Mouse (Mus musculus) WW6 (cell line): ENCODE data around the gene Zfp683.

Experiments
- DNase-seq: peaks from one replicate; pipeline ENCODE4 v3.0.0-alpha.2; 2013; ENCODE audit warnings: low read depth, low spot score

The Zfp683 gene

DNA sequence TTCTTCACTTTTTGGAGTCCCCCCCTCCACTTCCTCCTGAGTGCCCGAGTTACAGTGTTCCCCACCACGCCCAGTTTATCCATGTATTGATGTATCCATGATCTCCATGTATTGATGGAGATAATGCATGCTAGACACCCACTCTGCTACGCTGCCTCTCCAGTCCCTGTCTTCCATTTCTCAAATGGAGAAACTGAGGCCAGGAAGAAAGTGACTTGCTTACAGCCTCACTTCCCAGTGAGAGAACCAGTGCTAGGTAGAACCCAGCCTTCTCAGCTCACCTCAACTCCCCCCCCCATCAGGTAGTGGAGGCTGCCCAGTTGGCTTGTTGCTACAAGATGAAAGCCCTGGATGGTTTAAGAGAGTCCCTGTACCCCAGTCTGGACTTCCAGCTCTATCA, at the start of gene Zfp683:
Gene Zfp683 (plus strand): TSS at position 301 of the 400 bp plus-strand sequence.
- no peak for DNase-seq

DNA sequence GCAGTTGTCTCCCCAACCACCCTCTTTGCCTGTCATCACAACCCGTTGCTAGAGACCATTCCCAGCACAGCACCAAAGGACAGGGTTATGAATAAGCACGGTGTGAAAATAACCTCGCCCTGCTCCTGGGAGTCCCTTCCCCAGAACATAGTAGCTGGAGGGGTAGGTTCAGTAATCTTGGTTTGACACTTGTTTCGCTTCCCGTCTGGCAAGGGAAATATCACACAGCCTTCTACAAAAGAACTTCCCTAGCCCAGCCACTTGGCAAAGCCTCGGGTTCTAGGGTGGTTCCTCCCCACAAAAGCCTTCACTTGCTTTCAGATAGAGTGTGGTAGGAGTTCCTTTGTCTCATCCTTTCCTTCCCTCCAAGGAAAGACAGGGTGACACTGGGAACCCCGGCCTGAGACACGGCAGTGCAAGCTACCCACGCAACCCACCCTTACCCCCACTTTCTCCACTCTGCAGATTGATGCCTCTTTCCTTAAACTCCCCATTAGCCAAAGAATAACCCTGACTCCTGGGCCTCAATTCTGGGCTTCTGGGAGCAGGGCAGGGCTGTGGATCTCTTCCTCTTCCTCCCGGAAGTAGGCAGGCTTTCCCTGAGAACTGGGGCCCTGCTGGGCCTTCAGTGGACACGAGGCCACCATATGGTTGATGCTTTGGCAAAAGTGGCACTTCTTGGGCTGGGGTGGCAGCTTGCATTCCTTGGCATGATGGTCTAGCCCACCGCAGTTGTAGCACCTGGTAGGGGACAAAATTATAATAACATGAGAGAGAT, 47.9 kb upstream of the Zfp683 start:
- DNase-seq = no peak

GRCm38 (mm10) chr4:134006845-134007244, 46.8 kb upstream of the Zfp683 start:
- DNase-seq = no peak

DNA sequence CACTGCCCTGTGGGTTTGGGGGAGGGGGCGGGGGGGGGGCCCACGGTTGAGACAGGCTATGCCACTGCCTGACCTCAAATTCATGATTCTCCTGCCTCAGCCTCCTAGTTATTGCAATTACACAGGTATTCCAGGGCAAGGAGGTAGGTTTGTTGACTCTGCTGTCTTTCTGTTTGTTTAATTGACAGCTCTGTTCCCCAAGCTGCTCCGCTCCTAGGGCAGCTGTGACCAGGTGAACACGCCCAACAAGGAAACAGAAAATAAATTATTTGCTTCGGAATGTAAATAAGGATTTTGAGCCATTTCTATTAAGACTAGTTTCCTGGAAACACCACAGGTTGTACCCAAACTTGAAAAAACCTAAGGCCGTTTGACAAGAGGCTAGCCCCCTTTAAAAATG, 43.9 kb upstream of the Zfp683 start:
- no peak for DNase-seq

- DNase-seq = no peak
These were observed 41.9 kb upstream of the Zfp683 start for GRCm38 (mm10) chr4:134011450-134012414.

DNA sequence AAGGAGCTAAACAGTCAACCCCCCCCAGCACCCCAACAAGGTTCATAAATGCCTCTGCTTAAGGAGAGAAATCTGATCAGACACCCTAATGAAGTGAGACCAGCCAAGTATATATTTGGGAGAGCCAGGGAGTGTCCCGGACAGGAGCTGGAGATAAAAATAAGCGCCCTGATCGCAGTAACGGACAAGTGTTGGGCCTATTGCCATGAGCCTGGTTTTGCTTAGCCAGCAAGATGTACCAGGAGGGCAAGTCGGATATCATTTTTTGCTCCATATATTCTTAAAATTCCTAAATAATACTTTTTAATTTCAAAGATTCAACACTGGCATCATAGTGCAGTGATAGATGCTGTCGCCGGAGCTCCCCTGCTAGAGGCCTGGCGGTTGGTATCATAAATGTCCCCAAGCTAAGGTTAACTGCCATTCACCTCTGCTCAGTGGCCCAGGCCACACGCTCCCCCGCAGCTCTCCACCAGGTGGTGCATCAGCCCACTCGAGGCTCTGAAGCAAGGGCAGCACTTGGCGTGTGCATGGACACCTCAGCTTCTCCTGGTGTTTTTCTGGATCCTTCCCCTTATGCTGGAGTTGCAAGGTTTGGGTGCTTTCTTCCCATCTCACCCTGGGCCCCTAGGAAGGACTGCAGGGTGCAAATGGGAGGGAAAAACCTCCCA, 40.6 kb upstream of the Zfp683 start:
- DNase-seq = no peak

DNA sequence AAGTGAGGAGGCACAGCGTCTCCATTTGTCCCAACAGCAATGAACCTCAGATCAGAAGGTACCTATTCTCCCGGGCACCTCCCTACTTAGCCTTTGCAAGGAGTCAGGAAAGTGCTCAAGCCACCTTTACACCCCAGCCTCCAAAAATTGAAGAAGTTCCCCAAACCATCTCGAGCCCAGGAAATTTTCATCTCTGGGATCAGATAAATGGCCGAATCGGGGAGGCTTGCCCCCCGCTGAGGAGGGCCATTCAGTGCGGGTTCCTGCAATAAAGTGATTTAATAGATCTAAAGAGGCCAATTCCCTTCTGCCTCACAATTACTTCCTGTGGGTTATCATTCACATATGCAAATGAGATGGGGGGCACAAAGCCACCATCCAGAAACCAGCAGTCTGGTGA, 37.4 kb upstream of the Zfp683 start:
- no peak for DNase-seq

- peak; percentile 74 for DNase-seq
These were observed 36.9 kb upstream of the Zfp683 start for GRCm38 (mm10) chr4:134016767-134017166.

DNA sequence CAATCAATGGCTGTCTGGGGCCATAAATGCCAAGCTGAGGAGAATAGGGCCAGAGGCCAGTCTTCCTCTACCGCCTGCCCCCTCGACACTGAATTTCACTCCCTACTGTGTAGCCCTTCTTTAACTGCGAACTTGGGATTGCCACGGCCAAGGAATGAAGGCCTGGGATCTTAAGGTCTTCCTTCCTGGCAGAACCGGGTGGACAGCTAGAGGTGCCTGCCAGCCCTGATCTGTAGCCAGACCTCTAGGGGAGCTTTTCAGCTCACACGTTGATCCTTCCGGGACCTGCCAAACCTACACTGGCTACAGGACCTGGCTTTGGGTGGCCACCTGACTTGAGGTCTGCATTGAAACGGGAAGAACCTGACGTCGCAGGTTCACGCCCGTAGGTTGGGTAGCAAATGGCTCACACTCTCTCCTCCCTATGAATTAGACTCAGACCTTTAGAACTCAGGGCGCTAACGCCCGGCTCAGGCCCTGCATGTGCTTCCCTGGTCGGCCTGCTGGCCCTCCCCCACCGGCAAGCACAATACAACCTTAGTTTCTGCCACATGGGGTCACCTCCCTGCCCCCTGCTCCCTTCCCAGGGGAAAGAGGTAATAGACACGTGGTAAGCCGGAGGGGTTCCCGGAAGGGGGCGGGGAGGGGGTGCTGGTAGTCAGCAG, 36.3 kb upstream of the Zfp683 start:
- no peak for DNase-seq

- no peak for DNase-seq
These were observed 35.4 kb upstream of the Zfp683 start for GRCm38 (mm10) chr4:134018038-134018778.

DNA sequence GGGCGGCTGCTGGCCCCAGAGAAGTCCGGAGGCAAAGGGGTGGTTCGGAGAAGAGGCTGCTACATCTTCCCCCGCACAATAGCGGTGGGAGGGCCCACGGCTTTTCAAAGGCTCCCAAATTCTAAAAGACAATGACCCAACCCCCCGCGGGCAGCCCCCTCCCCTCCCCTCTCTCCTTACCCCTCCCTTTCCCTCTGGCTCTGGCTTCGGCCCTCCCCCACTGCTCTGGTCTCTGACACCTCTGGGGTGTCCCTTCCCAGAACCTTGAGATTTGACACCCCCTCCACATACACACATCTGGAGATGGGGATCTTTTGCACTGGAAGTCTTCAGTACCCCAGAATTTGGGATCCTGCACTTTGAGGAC, 34.9 kb upstream of the Zfp683 start, which contains the start of gene Lin28a:
Gene Lin28a (minus strand): TSS at position 63 of the 367 bp plus-strand sequence.
- no peak for DNase-seq

DNA sequence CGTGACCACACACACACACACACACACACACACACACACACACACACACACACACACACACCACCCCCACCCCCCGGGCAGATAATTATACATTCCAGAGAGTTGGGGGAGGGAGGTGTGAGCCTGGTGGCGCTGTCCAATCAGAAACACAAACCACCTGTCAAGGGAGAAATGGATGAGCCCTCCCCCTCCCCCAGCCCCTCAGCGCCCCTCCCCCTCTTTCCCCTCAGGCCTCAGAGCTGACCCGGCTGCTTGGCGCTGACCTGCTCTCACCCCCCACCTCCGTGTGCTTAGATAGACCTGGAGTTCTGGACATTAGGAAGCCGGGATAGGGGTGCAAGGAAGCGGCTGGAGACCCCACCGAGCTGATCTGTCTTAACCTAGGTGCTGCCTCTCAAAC, 34.4 kb upstream of the Zfp683 start:
- no peak for DNase-seq

DNA sequence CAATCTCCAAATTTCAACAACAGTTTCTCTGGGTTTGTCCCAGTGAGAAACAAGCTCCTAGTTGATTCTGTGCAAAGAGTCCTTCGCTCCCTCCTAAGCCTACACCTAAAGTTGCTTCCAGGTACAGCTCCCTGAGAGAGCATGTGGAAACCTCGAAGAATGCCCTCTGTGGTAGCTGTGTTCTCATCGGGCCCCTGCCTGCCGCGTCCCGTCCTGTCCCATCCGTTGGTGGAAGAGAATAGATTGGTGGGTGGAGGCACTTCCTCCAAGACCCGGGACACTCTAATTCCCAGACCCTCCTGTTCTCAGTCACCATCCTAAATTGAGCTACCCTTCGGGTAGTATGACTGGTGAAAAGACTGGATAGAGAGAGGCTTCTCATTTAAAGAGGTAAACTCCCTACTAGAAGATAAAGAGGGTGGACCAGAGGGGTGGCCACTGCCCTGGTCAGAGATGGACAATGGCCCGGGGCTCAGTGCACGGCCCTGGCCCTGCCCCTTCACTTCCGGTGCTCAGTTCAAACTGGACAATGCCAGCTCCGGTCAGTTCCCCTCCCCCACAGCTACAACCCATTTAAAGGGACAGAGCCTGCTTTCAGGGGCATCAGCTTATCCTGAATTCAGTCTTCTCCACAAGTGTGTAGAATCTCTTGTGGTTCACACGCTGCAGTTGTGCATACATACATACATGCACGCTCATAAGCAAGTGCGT, 33.8 kb upstream of the Zfp683 start:
- DNase-seq = no peak

GRCm38 (mm10) chr4:134020621-134021020, 33.0 kb upstream of the Zfp683 start:
- no peak for DNase-seq

DNA sequence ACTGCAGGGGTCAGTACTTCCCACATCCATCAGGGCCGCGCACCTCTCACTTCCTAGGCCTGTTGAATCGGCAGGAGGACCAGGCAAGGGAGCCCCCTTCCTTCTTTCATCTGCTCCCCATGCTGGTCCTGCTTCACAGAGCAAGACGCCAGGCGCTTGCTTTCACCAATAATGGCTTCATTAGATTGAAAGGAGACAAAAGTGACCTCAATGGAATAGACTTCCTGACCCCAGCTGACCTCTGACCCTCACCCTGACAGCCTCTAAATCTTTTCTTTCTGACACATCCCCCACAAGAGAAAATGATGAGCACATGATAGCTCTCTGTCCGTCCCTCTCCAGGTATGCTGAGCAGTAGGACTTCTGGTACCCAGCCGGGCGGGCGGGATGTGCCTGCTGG, 27.8 kb upstream of the Zfp683 start:
- no peak for DNase-seq

GRCm38 (mm10) chr4:134035953-134036352, 17.7 kb upstream of the Zfp683 start:
- DNase-seq = no peak

- DNase-seq = no peak
These were observed 12.1 kb upstream of the Zfp683 start for GRCm38 (mm10) chr4:134041317-134042123.

GRCm38 (mm10) chr4:134043041-134043440, 10.6 kb upstream of the Zfp683 start:
- DNase-seq = no peak

DNA sequence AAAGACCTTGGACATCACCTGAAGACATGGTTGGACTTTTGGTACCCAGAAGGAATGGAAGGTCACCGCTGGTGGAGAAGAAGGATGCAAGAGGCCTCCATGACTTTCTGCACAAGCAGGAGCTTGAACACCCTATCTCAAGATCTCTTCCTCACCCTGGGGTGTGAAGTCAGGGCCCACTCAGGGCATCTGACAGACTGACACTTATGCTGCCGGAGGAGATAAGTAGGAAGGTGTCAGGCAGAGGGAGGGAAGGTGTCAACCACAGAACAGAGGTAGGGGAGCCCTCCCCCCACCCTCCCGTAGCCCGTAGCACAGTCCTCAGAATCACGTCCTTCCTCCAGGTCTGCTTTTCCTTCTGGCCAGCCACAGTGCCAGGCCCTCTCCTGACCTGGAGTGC, 6.0 kb upstream of the Zfp683 start:
- DNase-seq = no peak
